Mouse (Mus musculus) embryonic fibroblast, embryonic 13.5 days (primary cell): ENCODE results near the gene Rad51b.

ENCODE experiments used
- CTCF ChIP-seq: IDR thresholded peaks from 2 replicates; pipeline ENCODE4 v1.5.1; 2011; ENCODE audit warnings: mild to moderate bottlenecking, control low read depth, low read length, moderate library complexity, borderline replicate concordance; ENCODE audit not compliant: insufficient read depth
- POLR2A ChIP-seq: IDR thresholded peaks from 2 replicates; pipeline ENCODE4 v1.6.1; 2011; ENCODE audit warnings: low read depth, mild to moderate bottlenecking, control low read depth, low read length, moderate library complexity

- TF ChIP-seq CTCF (no peak), POLR2A (no peak)
Measured at GRCm38 (mm10) chr12:79842319-79842718, 545.2 kb downstream of the Rad51b start.
